Mouse (Mus musculus) hindbrain, embryonic 16.5 days (tissue): ENCODE results near the gene Acadsb. TPM values are rescaled to one million over a fixed set of nuclear protein-coding genes. Genes with fewer than 3 reads are reported as not detected.
"Not testable (repeated sequence)": the region's sequence is repeated elsewhere in the genome, so short reads cannot be mapped to it uniquely, and the experiment has no call there.

Source experiments
- ATAC-seq: fragments of 200-750 bp; cut with Nextera tagmentation; 2 replicates; pipeline ENCODE4 v1.8.0; 2017; ENCODE audit warnings: moderate TSS enrichment, moderate library complexity
- H3K27ac ChIP-seq: fragments of 300-500 bp; sonication (generic); 2 replicates; pipeline ENCODE4 v1.5.1; 2014; ENCODE audit warnings: low read depth, mild to moderate bottlenecking, control low read depth, low read length, moderate library complexity
- H3K27me3 ChIP-seq: fragments of 300-500 bp; sonication (generic); replicated peaks from 2 replicates; pipeline ENCODE4 v1.6.1; 2014; ENCODE audit warnings: low read length; ENCODE audit not compliant: control insufficient read depth, insufficient read depth
- H3K36me3 ChIP-seq: fragments of 300-500 bp; sonication (generic); 2 replicates; pipeline ENCODE4 v1.6.1; 2014; ENCODE audit warnings: mild to moderate bottlenecking, low read length, moderate library complexity, mixed read lengths; ENCODE audit not compliant: control insufficient read depth, insufficient read depth
- H3K4me1 ChIP-seq: fragments of 300-500 bp; sonication (generic); 2 replicates; pipeline ENCODE4 v1.6.1; 2014; ENCODE audit warnings: low read depth, low read length; ENCODE audit not compliant: control insufficient read depth, insufficient read depth
- H3K4me2 ChIP-seq: fragments of 300-500 bp; sonication (generic); 2 replicates; pipeline ENCODE4 v1.6.1; 2014; ENCODE audit warnings: mild to moderate bottlenecking, low read length, control low read depth, moderate library complexity
- H3K4me3 ChIP-seq: fragments of 300-500 bp; sonication (generic); 2 replicates; pipeline ENCODE4 v1.5.1; 2014; ENCODE audit warnings: mild to moderate bottlenecking, low read length, control low read depth, moderate library complexity
- H3K9ac ChIP-seq: fragments of 300-500 bp; sonication (generic); 2 replicates; pipeline ENCODE4 v1.6.1; 2014; ENCODE audit warnings: low read depth, mild to moderate bottlenecking, control low read depth, low read length, moderate library complexity
- H3K9me3 ChIP-seq: fragments of 300-500 bp; sonication (generic); 2 replicates; pipeline ENCODE4 v1.6.1; 2014; ENCODE audit warnings: mild to moderate bottlenecking, low read length, moderate library complexity; ENCODE audit not compliant: control insufficient read depth
- WGBS: fragments of 180-500 bp; shearing (Covaris S2); extraction: QIAGEN DNeasy Blood & Tissue Kit; methylation state at CpG from one replicate; pipeline ENCODE4 v1.1.7; 2014; 5-methylcytosine and 5-hydroxymethylcytosine counted together
- polyA plus RNA-seq: library from polyadenylated mRNA; unstranded; fragments of >200 nt; fragmentation: Nextera tagmentation; extraction: Ambion mirVana; gene quantifications from 2 replicates; pipeline ENCODE4 v1.2.1, GENCODE M21; 2015

Acadsb gene
- 101 and 102 TPM in 2 replicates for polyA plus RNA-seq

GRCm38 (mm10) chr7:131410416-131411058 is at the start of gene Acadsb, which contains the start of gene Ikzf5:
Gene Acadsb, plus strand, starts transcription at chr7:131410601.
Gene Ikzf5, minus strand, starts transcription at chr7:131410521.
- peak; percentile 99 for ATAC-seq
- Histone ChIP-seq H3K36me3 (no peaks in the 10 kb centered on the region), H3K4me1 (peaks cover 21% of the 10 kb centered on the region), H3K27ac (peak within 1 kb of the TSS; percentile 80), H3K27me3 (no peaks in the 10 kb centered on the region), H3K4me3 (peak within 1 kb of the TSS; percentile 72), H3K4me2 (peak within 1 kb of the TSS; percentile 82), H3K9ac (peak within 1 kb of the TSS; percentile 83), H3K9me3 (no peaks in the 10 kb centered on the region)
- 1% methylated on average over 41 of the region's 42 CpGs for WGBS

GRCm38 (mm10) chr7:131362269-131362614 is 48.2 kb upstream of the Acadsb start:
- peak overlapping the region; percentile 79 for H3K4me2 ChIP-seq
- H3K27ac ChIP-seq, result peak overlapping the region; percentile 76
- H3K9me3 ChIP-seq, result no peaks in the 10 kb centered on the region
- peak overlapping the region; percentile 69 for H3K4me3 ChIP-seq
- peaks cover 14% of the 10 kb centered on the region for H3K4me1 ChIP-seq
- no peaks in the 10 kb centered on the region for H3K27me3 ChIP-seq
- whole genome bisulfite sequencing, result under 1% methylated on average over 32 of the region's 35 CpGs
- H3K36me3 ChIP-seq, result peaks cover 12% of the 10 kb centered on the region
- peak overlapping the region; percentile 78 for H3K9ac ChIP-seq
- peak; percentile 85 for ATAC-seq

- peak within 1 kb of the TSS; percentile 88 for H3K27ac ChIP-seq
- peak within 1 kb of the TSS; percentile 78 for H3K9ac ChIP-seq
- H3K4me2 ChIP-seq, result peak within 1 kb of the TSS; percentile 79
- WGBS, result under 1% methylated on average over 55 of the region's 55 CpGs
- H3K36me3 ChIP-seq, result peaks cover 8% of the 10 kb centered on the region
- peak within 1 kb of the TSS; percentile 69 for H3K4me3 ChIP-seq
- ATAC-seq, result peak; percentile 98
- H3K27me3 ChIP-seq, result no peaks in the 10 kb centered on the region
- no peaks in the 10 kb centered on the region for H3K9me3 ChIP-seq
- peaks cover 14% of the 10 kb centered on the region for H3K4me1 ChIP-seq
Measured at GRCm38 (mm10) chr7:131362615-131363300, 47.6 kb upstream of the Acadsb start, which contains the start of gene 2310057M21Rik. Gene 2310057M21Rik, minus strand, starts transcription at chr7:131362759.

GRCm38 (mm10) chr7:131364131-131364530 is 46.3 kb upstream of the Acadsb start:
- H3K4me2 ChIP-seq, result no peak overlapping the region
- H3K9ac ChIP-seq, result no peak overlapping the region
- H3K36me3 ChIP-seq, result 0 out of 2 replicates have a peak, but pooled peaks cover 3% of the 10 kb centered on the region
- peaks cover 14% of the 10 kb centered on the region for H3K4me1 ChIP-seq
- no peaks in the 10 kb centered on the region for H3K9me3 ChIP-seq
- H3K27me3 ChIP-seq, result no peaks in the 10 kb centered on the region
- no peak overlapping the region for H3K27ac ChIP-seq
- no peak overlapping the region for H3K4me3 ChIP-seq
- ATAC-seq, result no peak
- 96% methylated on average over 8 of the region's 8 CpGs for WGBS

GRCm38 (mm10) chr7:131370648-131371469 is 39.5 kb upstream of the Acadsb start, which contains the start of gene Pstk:
Gene Pstk, plus strand, starts transcription at chr7:131371141.
- WGBS, result 5% methylated on average over 47 of the region's 47 CpGs
- Histone ChIP-seq H3K36me3 (no peaks in the 10 kb centered on the region), H3K9ac (peak within 1 kb of the TSS; percentile 94), H3K4me3 (peak within 1 kb of the TSS; percentile 81), H3K27ac (peak within 1 kb of the TSS; percentile 90), H3K9me3 (no peaks in the 10 kb centered on the region), H3K27me3 (no peaks in the 10 kb centered on the region), H3K4me2 (peak within 1 kb of the TSS; percentile 68), H3K4me1 (no peaks in the 10 kb centered on the region; the same call in 1 of the 2 replicates)
- peak; percentile 97 for ATAC-seq

GRCm38 (mm10) chr7:131371470-131371860 is 38.9 kb upstream of the Acadsb start:
- Histone ChIP-seq H3K4me1 (no peaks in the 10 kb centered on the region; the same call in 1 of the 2 replicates), H3K9me3 (no peaks in the 10 kb centered on the region), H3K4me2 (peak overlapping the region; percentile 68), H3K4me3 (peak overlapping the region; percentile 81), H3K36me3 (no peaks in the 10 kb centered on the region), H3K9ac (peak overlapping the region; percentile 94), H3K27me3 (no peaks in the 10 kb centered on the region), H3K27ac (peak overlapping the region; percentile 90)
- 0 out of 2 replicates have a peak, but pooled peaks have one; percentile 28 for ATAC-seq
- 10% methylated on average over 9 of the region's 9 CpGs for WGBS

GRCm38 (mm10) chr7:131371880-131372651 is 38.3 kb upstream of the Acadsb start:
- 71% methylated on average over 9 of the region's 9 CpGs for WGBS
- peak overlapping the region; percentile 81 for H3K4me3 ChIP-seq
- H3K9ac ChIP-seq, result peak overlapping the region; percentile 94
- no peaks in the 10 kb centered on the region for H3K36me3 ChIP-seq
- H3K27me3 ChIP-seq, result no peaks in the 10 kb centered on the region
- peak overlapping the region; percentile 68 for H3K4me2 ChIP-seq
- H3K4me1 ChIP-seq, result no peaks in the 10 kb centered on the region; the same call in 1 of the 2 replicates
- ATAC-seq, result no peak
- H3K27ac ChIP-seq, result no peak overlapping the region
- no peaks in the 10 kb centered on the region for H3K9me3 ChIP-seq

- not testable (repeated sequence) for H3K27ac ChIP-seq, ATAC-seq, H3K36me3 ChIP-seq, H3K4me1 ChIP-seq, H3K4me2 ChIP-seq, H3K9me3 ChIP-seq, H3K9ac ChIP-seq, H3K4me3 ChIP-seq, H3K27me3 ChIP-seq
- WGBS, result 89% methylated on average over 5 of the region's 7 CpGs
Measured at GRCm38 (mm10) chr7:131391761-131392160, 18.6 kb upstream of the Acadsb start.
